In genomic region chr5:74365984-74366709, GRCm38 (mm10) we compare ENCODE assay signal across 14 mouse cellular contexts.
DNase-seq lines count a peak whose midpoint lies in the region; ATAC-seq and TF ChIP-seq lines count a peak whose summit lies in the region.
"Had no signal": no experiment of that assay in that cellular context is flagged by ENCODE, and none has a peak within 500 bp of the region (broad histone marks: within the 10 kb centered on the region; RNA-seq: fewer than 3 reads in every experiment).

No protein-coding gene starts in this region.

- no peak for TF ChIP-seq EP300 in liver, postnatal 0 days (IDR thresholded peaks at IDR 0.05; ENCODE audit: low read depth)

- peaks cover 3% of the 10 kb centered on the region; the same call in 1 of the 2 replicates for H3K4me1 ChIP-seq in liver, postnatal 0 days (ENCODE audit: insufficient read depth)

- WGBS in liver, postnatal 0 days (ENCODE audit: insufficient replicate concordance), result 41% methylated on average over 4 of the region's 4 CpGs

- no peak for TF ChIP-seq CTCF in liver, postnatal 0 days (IDR thresholded peaks at IDR 0.05; ENCODE audit: low read depth)

- no peak overlapping the region for H3K4me2 ChIP-seq in liver, postnatal 0 days (ENCODE audit: low read depth, low read length)
- H3K4me2 ChIP-seq: heart, embryonic 12.5 days; limb, embryonic 15.5 days had no signal

- no peaks in the 10 kb centered on the region for H3K36me3 ChIP-seq in liver, postnatal 0 days (replicated peaks; ENCODE audit: insufficient read depth, low read length)
- H3K36me3 ChIP-seq: heart, embryonic 12.5 days; limb, embryonic 15.5 days had no signal

- H3K27me3 ChIP-seq in liver, postnatal 0 days (ENCODE audit: insufficient read depth, low read length), result no peaks in the 10 kb centered on the region
- H3K27me3 ChIP-seq: heart, embryonic 12.5 days; limb, embryonic 15.5 days; Patski had no signal

- no peak for ATAC-seq in liver, postnatal 0 days
- ATAC-seq: inflammation-experienced regulatory T-cells, adult 6 months; Patski had no signal

- no peak overlapping the region for H3K9ac ChIP-seq in liver, postnatal 0 days (replicated peaks)
- H3K9ac ChIP-seq: heart, embryonic 12.5 days; limb, embryonic 15.5 days had no signal

- H3K4me3 ChIP-seq in liver, postnatal 0 days (ENCODE audit: low read depth, low read length), result no peak overlapping the region
- H3K4me3 ChIP-seq: heart, embryonic 12.5 days; limb, embryonic 15.5 days had no signal

- peak; percentile 14 to 47 for DNase-seq in adrenal gland, adult (ENCODE audit: inconsistent age in 2 of 2, low spot score in 1 of 2)
- DNase-seq in adrenal gland, postnatal 10 days, result no peak
- peak; percentile 29 for DNase-seq in liver
- no peak for DNase-seq in liver, postnatal 0 days
- peak; percentile 6 for DNase-seq in c-Kit-positive CD71-positive TER-119-positive erythroid progenitor cells, embryonic 14.5 days (ENCODE audit: low spot score)
- peak; percentile 37 for DNase-seq in mesoderm, embryonic 11.5 days (ENCODE audit: low read depth, low spot score)
- DNase-seq in layer of hippocampus, postnatal 14 days (ENCODE audit: low spot score in 2 of 2), result no peak
- no peak for DNase-seq in thymus, adult 18-20 months
- DNase-seq: adrenal gland, postnatal 14 days; cerebellum, adult 8-10 months had no signal

- no peaks in the 10 kb centered on the region for H3K9me3 ChIP-seq in liver, postnatal 0 days (ENCODE audit: low read length)
- H3K9me3 ChIP-seq: heart, embryonic 12.5 days; limb, embryonic 15.5 days had no signal

- no peak overlapping the region for H3K27ac ChIP-seq in liver, postnatal 0 days (ENCODE audit: low read depth)
- H3K27ac ChIP-seq: limb, embryonic 15.5 days had no signal

Comparison
In these comparisons a context has a peak if more than half of its experiments do, and no peak if none do; other contexts are left out.
1. DNase-seq: peak in adrenal gland, adult (2 of 2), liver (single experiment), c-Kit-positive CD71-positive TER-119-positive erythroid progenitor cells, embryonic 14.5 days (single experiment) and mesoderm, embryonic 11.5 days (single experiment); none in adrenal gland, postnatal 10 days (single experiment), liver, postnatal 0 days (single experiment), layer of hippocampus, postnatal 14 days (0 of 2) and thymus, adult 18-20 months (0 of 2).